Mouse (Mus musculus) limb, embryonic 10.5 days (tissue): ENCODE results near the gene Armc12. TPM values are rescaled to one million over a fixed set of nuclear protein-coding genes. Genes with fewer than 3 reads are reported as not detected.

ENCODE experiments used
- DNase-seq: peaks from one replicate; pipeline ENCODE4 v3.0.0-alpha.2; 2017; ENCODE audit warnings: low spot score
- H3K27ac ChIP-seq: fragments of 300-500 bp; sonication (generic); 2 replicates; pipeline ENCODE4 v1.5.1; 2016; ENCODE audit warnings: mild to moderate bottlenecking
- H3K27me3 ChIP-seq: fragments of 300-500 bp; sonication (generic); 2 replicates; pipeline ENCODE4 v1.6.1; 2016; ENCODE audit warnings: low read depth, mild to moderate bottlenecking; ENCODE audit not compliant: poor library complexity, severe bottlenecking
- H3K36me3 ChIP-seq: fragments of 300-500 bp; sonication (generic); 2 replicates; pipeline ENCODE4 v1.6.1; 2016; ENCODE audit warnings: mild to moderate bottlenecking, moderate library complexity
- H3K4me1 ChIP-seq: fragments of 300-500 bp; sonication (generic); 2 replicates; pipeline ENCODE4 v1.6.1; 2016
- H3K4me3 ChIP-seq: fragments of 300-500 bp; sonication (generic); 2 replicates; pipeline ENCODE4 v1.5.1; 2016; ENCODE audit warnings: mild to moderate bottlenecking, moderate library complexity
- H3K9me3 ChIP-seq: fragments of 300-500 bp; sonication (generic); replicated peaks from 2 replicates; pipeline ENCODE4 v1.6.1; 2016; ENCODE audit warnings: mild to moderate bottlenecking
- WGBS: fragments of 180-500 bp; shearing (Covaris S2); methylation state at CpG from one replicate; pipeline ENCODE4 v1.1.7; 2016; 5-methylcytosine and 5-hydroxymethylcytosine counted together
- polyA plus RNA-seq: library from polyadenylated mRNA; unstranded; fragments of >200 nt; fragmentation: Nextera tagmentation; extraction: Ambion mirVana; gene quantifications from 2 replicates; pipeline ENCODE4 v1.2.1, GENCODE M21; 2016

The Armc12 gene
- polyA plus RNA-seq, 1 experiment from 2014 or later: not detected

- Histone ChIP-seq H3K27ac (peak within 1 kb of the TSS; percentile 75), H3K36me3 (no peaks in the 10 kb centered on the region; the same call in 1 of the 2 replicates), H3K4me3 (peak within 1 kb of the TSS; percentile 55), H3K4me1 (peaks cover 39% of the 10 kb centered on the region), H3K27me3 (peaks cover 86% of the 10 kb centered on the region), H3K9me3 (no peaks in the 10 kb centered on the region)
- no peak for DNase-seq
- 4% methylated on average over 16 of the region's 16 CpGs for WGBS
These were observed 13.1 kb upstream of the Armc12 start, which contains the start of gene Fkbp5 for GRCm38 (mm10) chr17:28517441-28517955. Gene Fkbp5 (minus strand): TSS chr17:28517527.

- WGBS: under 1% methylated on average over 46 of the region's 46 CpGs
- H3K4me1 ChIP-seq: peaks cover 36% of the 10 kb centered on the region
- peak overlapping the region; percentile 75 for H3K27ac ChIP-seq
- peak overlapping the region; percentile 55 for H3K4me3 ChIP-seq
- DNase-seq: peak; percentile 71
- H3K27me3 ChIP-seq: peaks cover 80% of the 10 kb centered on the region
- no peaks in the 10 kb centered on the region for H3K9me3 ChIP-seq
- no peaks in the 10 kb centered on the region; the same call in 1 of the 2 replicates for H3K36me3 ChIP-seq
These were observed 12.5 kb upstream of the Armc12 start for GRCm38 (mm10) chr17:28517956-28518614.

GRCm38 (mm10) chr17:28518615-28519071, 12.0 kb upstream of the Armc12 start:
- Histone ChIP-seq H3K27ac (peak overlapping the region; percentile 75), H3K27me3 (peaks cover 80% of the 10 kb centered on the region), H3K9me3 (no peaks in the 10 kb centered on the region), H3K4me1 (peaks cover 42% of the 10 kb centered on the region), H3K4me3 (peak overlapping the region; percentile 55), H3K36me3 (no peaks in the 10 kb centered on the region; the same call in 1 of the 2 replicates)
- WGBS: 26% methylated on average over 8 of the region's 8 CpGs
- DNase-seq: no peak

GRCm38 (mm10) chr17:28519827-28520226, 10.8 kb upstream of the Armc12 start:
- peaks cover 80% of the 10 kb centered on the region for H3K27me3 ChIP-seq
- peaks cover 44% of the 10 kb centered on the region for H3K4me1 ChIP-seq
- 96% methylated on average over 3 of the region's 3 CpGs for WGBS
- no peak overlapping the region for H3K27ac ChIP-seq
- no peaks in the 10 kb centered on the region; the same call in 1 of the 2 replicates for H3K36me3 ChIP-seq
- H3K4me3 ChIP-seq: no peak overlapping the region
- DNase-seq: no peak
- no peaks in the 10 kb centered on the region for H3K9me3 ChIP-seq

DNA sequence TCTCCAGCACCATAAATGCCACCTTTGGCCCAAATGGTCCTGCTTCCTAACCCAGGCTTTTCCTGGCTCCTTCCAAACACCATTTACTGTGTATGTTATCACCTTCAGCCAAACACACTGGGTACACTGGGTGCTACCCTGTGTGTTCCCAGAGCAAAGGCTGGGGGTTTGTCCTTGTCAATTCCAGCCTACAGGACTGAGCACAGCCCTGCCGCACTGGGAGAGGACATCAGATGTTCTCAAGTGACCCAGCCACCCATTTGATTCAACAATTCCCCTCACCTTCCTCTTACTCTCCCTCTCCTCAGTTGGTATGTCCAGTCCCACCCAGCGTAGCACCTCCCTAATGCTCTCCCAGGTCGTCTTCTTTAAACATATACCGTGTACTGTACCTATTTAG, 10.0 kb upstream of the Armc12 start:
- no peak for DNase-seq
- H3K27ac ChIP-seq: no peak overlapping the region
- no peaks in the 10 kb centered on the region for H3K9me3 ChIP-seq
- H3K4me3 ChIP-seq: no peak overlapping the region
- H3K36me3 ChIP-seq: no peaks in the 10 kb centered on the region; the same call in 1 of the 2 replicates
- H3K4me1 ChIP-seq: peaks cover 44% of the 10 kb centered on the region
- WGBS: 77% methylated on average over 4 of the region's 4 CpGs
- H3K27me3 ChIP-seq: peaks cover 74% of the 10 kb centered on the region

DNA sequence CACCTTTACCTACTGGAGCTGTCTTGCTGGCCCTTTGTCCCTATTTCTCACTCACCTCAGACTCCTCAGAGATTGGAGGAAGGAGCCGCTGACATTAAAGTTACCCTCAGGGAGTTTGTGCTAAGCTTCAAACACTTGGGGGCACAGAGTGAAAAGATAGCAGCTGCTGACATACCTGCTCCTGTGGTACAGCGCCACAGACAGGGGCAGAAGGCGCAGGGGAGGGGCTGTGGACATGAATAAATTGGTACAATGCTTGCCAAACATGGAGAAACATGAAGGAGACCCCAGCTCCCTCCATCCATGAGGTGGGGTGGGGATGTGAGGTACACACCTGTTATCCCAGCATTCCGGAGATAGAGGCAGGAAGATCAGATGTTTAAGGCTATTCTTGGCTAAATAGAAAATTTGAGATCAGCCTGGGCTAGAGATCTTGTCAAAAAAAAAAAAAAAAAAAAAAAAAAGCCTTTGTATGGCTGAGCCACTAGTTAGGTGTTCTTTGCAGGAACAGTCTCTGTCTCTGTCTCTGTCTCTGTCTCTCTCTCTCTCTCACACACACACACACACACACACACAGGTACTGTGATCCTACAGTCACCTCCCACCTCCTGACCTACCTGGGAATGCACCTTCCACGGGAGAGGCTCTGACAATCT, 9.4 kb upstream of the Armc12 start:
- Histone ChIP-seq H3K9me3 (no peaks in the 10 kb centered on the region), H3K4me1 (peaks cover 44% of the 10 kb centered on the region), H3K36me3 (no peaks in the 10 kb centered on the region; the same call in 1 of the 2 replicates), H3K4me3 (no peak overlapping the region), H3K27me3 (peaks cover 67% of the 10 kb centered on the region), H3K27ac (no peak overlapping the region)
- WGBS: 58% methylated on average over 5 of the region's 5 CpGs
- no peak for DNase-seq

DNA sequence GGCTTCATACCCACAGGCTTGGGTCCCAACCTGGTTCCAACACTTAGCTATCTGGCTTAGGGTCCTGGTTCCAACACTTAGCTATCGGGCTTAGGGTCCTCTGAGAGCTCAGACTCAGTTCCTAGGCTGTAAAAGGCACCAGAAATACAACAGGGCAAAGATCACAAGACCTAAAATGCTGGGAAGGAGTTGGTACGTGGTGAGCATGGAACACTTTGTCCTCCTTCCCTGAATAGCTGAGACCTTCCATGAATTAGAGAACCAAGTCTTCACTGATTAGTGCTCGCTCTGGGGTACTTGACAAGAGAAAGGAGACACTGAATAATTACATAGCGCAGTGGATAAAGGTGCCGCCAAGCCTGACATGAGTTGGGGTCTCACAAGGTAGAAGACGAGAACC, 8.7 kb upstream of the Armc12 start:
- Histone ChIP-seq H3K27me3 (peaks cover 60% of the 10 kb centered on the region), H3K4me3 (peak overlapping the region; percentile 72; the same call in 1 of the 2 replicates), H3K27ac (peak overlapping the region; percentile 93; the same call in 1 of the 2 replicates), H3K4me1 (peaks cover 44% of the 10 kb centered on the region), H3K9me3 (no peaks in the 10 kb centered on the region), H3K36me3 (no peaks in the 10 kb centered on the region; the same call in 1 of the 2 replicates)
- 37% methylated on average over 6 of the region's 6 CpGs for WGBS
- no peak for DNase-seq

DNA sequence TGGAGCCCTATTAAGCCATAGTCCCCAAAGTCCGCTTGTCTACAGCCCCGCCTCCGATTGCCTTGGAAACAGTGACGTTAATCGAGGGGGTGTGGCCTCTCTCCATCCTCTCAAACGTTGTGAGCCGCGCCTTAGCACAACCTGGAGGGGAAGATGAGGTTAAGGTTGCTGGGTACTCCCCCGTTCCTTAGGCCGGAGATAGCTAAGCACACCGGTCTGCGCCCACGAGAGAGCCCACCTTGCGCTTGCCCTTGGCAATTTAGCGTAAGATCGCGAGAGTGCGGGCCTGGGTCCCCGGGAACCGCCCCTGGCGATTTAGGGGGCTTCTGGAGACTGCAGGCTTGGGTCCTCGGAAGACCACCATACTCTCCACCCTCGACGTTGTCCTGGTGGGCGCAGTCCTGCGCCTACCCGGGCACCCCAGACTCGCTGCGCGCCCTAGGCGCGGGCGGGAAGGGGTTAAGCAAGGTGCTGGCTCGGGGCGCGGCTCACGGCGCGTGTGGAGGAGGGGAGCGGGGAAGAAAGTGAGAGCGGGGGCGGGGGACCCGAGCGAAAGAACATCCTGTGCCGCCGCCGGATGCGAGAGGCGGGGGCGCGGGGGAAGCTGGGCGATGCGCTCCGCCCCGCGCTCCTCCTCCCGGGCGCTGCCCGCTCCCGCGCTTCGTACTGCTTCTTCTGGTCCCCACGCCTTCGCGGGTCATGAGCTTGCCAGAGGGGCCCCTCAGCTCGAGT, 7.8 kb upstream of the Armc12 start:
- WGBS: under 1% methylated on average over 65 of the region's 66 CpGs
- peak overlapping the region; percentile 93 for H3K27ac ChIP-seq
- peaks cover 51% of the 10 kb centered on the region for H3K27me3 ChIP-seq
- H3K36me3 ChIP-seq: no peaks in the 10 kb centered on the region; the same call in 1 of the 2 replicates
- H3K4me3 ChIP-seq: peak overlapping the region; percentile 72
- peak; percentile 89 for DNase-seq
- no peaks in the 10 kb centered on the region for H3K9me3 ChIP-seq
- H3K4me1 ChIP-seq: peaks cover 46% of the 10 kb centered on the region

DNA sequence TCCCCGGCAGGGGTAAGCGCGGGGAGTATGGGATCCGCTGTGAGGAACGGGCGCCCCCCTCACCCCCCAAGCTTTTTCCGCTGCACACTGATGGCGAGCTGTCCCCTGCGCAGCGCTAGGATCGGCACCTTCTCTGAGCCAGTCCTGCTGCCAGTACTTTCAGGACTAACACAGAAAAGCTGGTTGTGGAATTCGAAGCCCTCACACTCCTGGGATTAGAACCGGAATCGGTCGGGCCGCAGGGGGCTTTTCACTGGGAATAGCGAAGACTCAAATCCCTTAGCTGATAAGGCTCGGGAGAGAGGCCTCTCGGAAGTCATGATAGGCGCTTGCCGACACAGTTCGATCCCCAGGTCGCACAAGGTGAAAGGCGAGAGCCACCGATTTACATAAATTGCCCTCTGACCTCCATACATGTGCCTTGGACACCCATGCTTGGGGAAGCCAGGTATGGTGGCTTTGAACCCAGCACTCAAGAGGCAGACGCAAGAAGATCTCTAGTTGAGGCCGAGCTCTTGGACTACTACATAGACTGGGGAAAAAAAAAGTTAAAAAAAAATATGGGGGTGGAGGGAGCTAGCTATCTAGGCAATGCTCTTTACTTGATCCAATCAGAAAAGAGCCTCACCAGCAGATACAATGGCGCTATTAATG, 7.1 kb upstream of the Armc12 start:
- Histone ChIP-seq H3K4me3 (peak overlapping the region; percentile 72), H3K4me1 (peaks cover 45% of the 10 kb centered on the region), H3K36me3 (no peaks in the 10 kb centered on the region; the same call in 1 of the 2 replicates), H3K9me3 (no peaks in the 10 kb centered on the region), H3K27ac (peak overlapping the region; percentile 93), H3K27me3 (peaks cover 44% of the 10 kb centered on the region)
- 5% methylated on average over 28 of the region's 28 CpGs for whole genome bisulfite sequencing
- DNase-seq: no peak

GRCm38 (mm10) chr17:28524009-28524695, 6.5 kb upstream of the Armc12 start:
- 83% methylated on average over 23 of the region's 23 CpGs for WGBS
- 0 out of 2 replicates have a peak overlapping the region, but pooled peaks have one; percentile 93 for H3K27ac ChIP-seq
- DNase-seq: no peak
- H3K27me3 ChIP-seq: peaks cover 38% of the 10 kb centered on the region
- H3K36me3 ChIP-seq: no peaks in the 10 kb centered on the region
- no peaks in the 10 kb centered on the region for H3K9me3 ChIP-seq
- peak overlapping the region; percentile 72 for H3K4me3 ChIP-seq
- peaks cover 39% of the 10 kb centered on the region for H3K4me1 ChIP-seq

- 75% methylated on average over 4 of the region's 4 CpGs for WGBS
- peaks cover 39% of the 10 kb centered on the region for H3K4me1 ChIP-seq
These were observed 5.7 kb upstream of the Armc12 start for GRCm38 (mm10) chr17:28524831-28525430.

More at GRCm38 (mm10) chr17:28524831-28525430, 5.7 kb upstream of the Armc12 start:
- DNase-seq: no peak
- Histone ChIP-seq H3K27ac (no peak overlapping the region), H3K27me3 (peaks cover 33% of the 10 kb centered on the region), H3K36me3 (no peaks in the 10 kb centered on the region), H3K4me3 (no peak overlapping the region), H3K9me3 (no peaks in the 10 kb centered on the region)
